Comparison of ENCODE assay signal across 9 mouse cellular contexts in genomic region chr2:36276454-36276853, GRCm38 (mm10). TPM values are rescaled to one million over a fixed set of nuclear protein-coding genes. Genes with fewer than 3 reads are reported as not detected.
DNase-seq lines count a peak whose midpoint lies in the region; ATAC-seq and TF ChIP-seq lines count a peak whose summit lies in the region.
"Had no signal": no experiment of that assay in that cellular context is flagged by ENCODE, and none has a peak within 500 bp of the region (broad histone marks: within the 10 kb centered on the region; RNA-seq: fewer than 3 reads in every experiment).

No protein-coding gene starts in this region.

- no peak overlapping the region for H3K4me3 ChIP-seq in cortical plate, adult 2 months (ENCODE audit: insufficient read depth, low read length)
- H3K4me3 ChIP-seq: lung, embryonic 15.5 days had no signal

- peak; percentile 47 for ATAC-seq in megakaryocyte progenitor cell, adult 5-6 weeks (replicated peaks; ENCODE audit: poor library complexity)

- H3K27ac ChIP-seq in cortical plate, adult 2 months (ENCODE audit: insufficient read depth, low read length), result no peak overlapping the region
- H3K27ac ChIP-seq: lung, embryonic 15.5 days had no signal

- H3K4me1 ChIP-seq in cortical plate, adult 2 months (ENCODE audit: control insufficient read depth, insufficient read depth, low read length), result peaks cover 1% of the 10 kb centered on the region; the same call in 1 of the 2 replicates

- peak; percentile 64 for DNase-seq in gastrocnemius, adult 18-20 months (ENCODE audit: low spot score)
- DNase-seq in gastrocnemius, adult 8-10 months (ENCODE audit: low spot score in 2 of 2), result no peak
- peak; percentile 95 for DNase-seq in adipocyte (ENCODE audit: low spot score)
- DNase-seq in heart, postnatal 4 days, result peak; percentile 81
- peak; percentile 48 to 77 for DNase-seq in layer of hippocampus, postnatal 14 days (ENCODE audit: low spot score in 2 of 2)
- peak; percentile 64 for DNase-seq in right cerebral cortex, postnatal 14 days

- no peak for TF ChIP-seq POLR2A in cortical plate, adult 2 months (IDR thresholded peaks at IDR 0.05; ENCODE audit: extremely low read depth, insufficient read depth, low read length)

- peak; percentile 64 for TF ChIP-seq CTCF in cortical plate, adult 2 months (IDR thresholded peaks at IDR 0.05; ENCODE audit: extremely low read depth, insufficient read depth, low read length)

RNA-seq across cellular contexts. Expression of gene Ptgs1, which starts 46.2 kb away (rescaled TPM):
- 1 to 10 TPM; 3.0 to 3.8 TPM for total RNA-seq in gastrocnemius, adult 18-20 months (2021)
- total RNA-seq in gastrocnemius, adult 8-10 months (2022), result 1 to 10 TPM; 2.1 to 5.4 (median 2.4) TPM
- 15.4 and 16.6 TPM in 2 replicates for polyA plus RNA-seq in cortical plate, adult 2 months (2012; rRNA removed)
- total RNA-seq in heart, postnatal 4 days (2021), result 10 to 100 TPM; 13.7 to 16.0 TPM
- 10 to 100 TPM; 16.4 to 19.6 TPM for total RNA-seq in layer of hippocampus, postnatal 14 days (2021)
- 32.0 and 36.6 TPM in 2 replicates for total RNA-seq in megakaryocyte progenitor cell, adult 5-6 weeks (2015)
- total RNA-seq in megakaryocyte progenitor cell, adult 5-6 weeks (2017), result 40.4 and 40.5 TPM in 2 replicates

Comparison
In these comparisons a context has a peak if more than half of its experiments do, and no peak if none do; other contexts are left out.
1. DNase-seq: peak in gastrocnemius, adult 18-20 months (single experiment), adipocyte (single experiment), heart, postnatal 4 days (single experiment), layer of hippocampus, postnatal 14 days (2 of 2) and right cerebral cortex, postnatal 14 days (single experiment); none in gastrocnemius, adult 8-10 months (0 of 2).